Mouse (Mus musculus) thymus, postnatal 14 days (tissue): Measurements from ENCODE around the gene Dcdc2b.

ENCODE experiments used
- DNase-seq: peaks from one replicate; pipeline ENCODE4 v3.0.0; 2021

Gene Dcdc2b

DNA sequence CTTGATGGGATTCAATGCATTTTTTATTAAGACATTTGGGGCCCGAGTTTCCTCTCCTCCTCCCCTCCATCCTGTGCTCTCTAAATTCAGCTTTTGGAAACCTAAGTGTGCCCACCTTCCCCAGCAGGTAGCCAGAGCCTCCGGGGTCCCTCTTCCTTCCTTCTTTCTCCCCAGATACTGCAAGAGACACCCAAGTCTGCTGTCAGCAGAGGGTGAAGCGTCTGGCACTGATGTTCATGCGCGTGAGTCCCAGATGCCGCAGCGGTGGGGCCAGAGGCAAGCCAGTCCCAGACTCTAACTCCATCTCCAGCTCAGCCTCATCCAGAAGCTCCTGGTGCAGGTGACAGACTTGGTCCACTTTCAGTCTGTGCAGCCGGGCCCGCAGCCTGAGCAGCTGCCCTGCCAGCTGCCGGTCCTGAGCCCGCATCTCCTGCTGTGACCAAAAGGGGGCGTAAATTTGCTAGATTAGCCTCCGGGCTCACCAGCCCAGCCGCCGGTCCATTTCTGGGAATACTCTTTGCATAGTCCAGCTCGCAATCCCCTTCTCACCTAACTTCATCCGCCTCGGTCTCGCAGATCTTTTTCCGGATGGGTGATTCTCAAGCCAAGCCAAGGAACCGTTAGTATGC, 37.1 kb downstream of the Dcdc2b start:
- DNase-seq, result peak; percentile 88

GRCm38 (mm10) chr4:129575171-129575844, 38.7 kb downstream of the Dcdc2b start:
- DNase-seq, result peak; percentile 95

- DNase-seq, result peak; percentile 92
Observed at GRCm38 (mm10) chr4:129573430-129573829, 40.6 kb downstream of the Dcdc2b start, which contains the start of gene Lck. Gene Lck, minus strand, starts transcription at chr4:129573641.

GRCm38 (mm10) chr4:129573093-129573370, 41.0 kb downstream of the Dcdc2b start:
- peak; percentile 30 for DNase-seq

GRCm38 (mm10) chr4:129572236-129573092, 41.6 kb downstream of the Dcdc2b start:
- DNase-seq, result no peak

- DNase-seq, result peak; percentile 30
Observed at GRCm38 (mm10) chr4:129571551-129572084, 42.4 kb downstream of the Dcdc2b start.

- no peak for DNase-seq
Observed at GRCm38 (mm10) chr4:129570028-129570427, 44.0 kb downstream of the Dcdc2b start.

GRCm38 (mm10) chr4:129568366-129568765, 45.7 kb downstream of the Dcdc2b start:
- DNase-seq, result no peak

GRCm38 (mm10) chr4:129565139-129565538, 48.9 kb downstream of the Dcdc2b start:
- DNase-seq, result no peak

- no peak for DNase-seq
Observed at GRCm38 (mm10) chr4:129563718-129564117, 50.3 kb downstream of the Dcdc2b start.

DNA sequence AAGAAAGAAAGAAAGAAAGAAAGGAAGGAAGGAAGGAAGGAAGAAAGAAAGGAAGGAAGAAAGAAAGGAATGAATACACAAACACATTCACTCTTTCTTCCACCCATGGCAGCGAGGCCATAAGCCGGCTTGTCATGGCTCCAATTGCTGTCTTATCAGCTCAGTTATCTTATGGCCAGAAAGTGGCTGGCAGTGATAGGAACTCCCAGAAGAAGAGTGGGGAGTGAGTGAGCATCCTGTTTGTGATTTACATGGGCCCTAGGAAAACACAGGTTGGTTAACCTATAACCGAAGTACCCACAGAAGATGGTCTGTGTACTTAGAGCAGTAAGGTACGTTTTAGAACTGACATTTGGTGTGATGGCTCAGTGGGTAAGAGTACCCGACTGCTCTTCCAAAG, 52.9 kb downstream of the Dcdc2b start:
- no peak for DNase-seq
